Mouse (Mus musculus) kidney, embryonic 14.5 days (tissue): ENCODE results near the gene Lcn10. TPM values are rescaled to one million over a fixed set of nuclear protein-coding genes. Genes with fewer than 3 reads are reported as not detected.

Experiments used
- ATAC-seq: fragments of 200-750 bp; cut with Nextera tagmentation; 2 replicates; pipeline ENCODE4 v1.8.0; 2017; ENCODE audit warnings: moderate number of reproducible peaks, mild to moderate bottlenecking, moderate TSS enrichment, moderate library complexity; ENCODE audit not compliant: low FRiP score, low TSS enrichment
- H3K27ac ChIP-seq: fragments of 300-500 bp; sonication (generic); 2 replicates; pipeline ENCODE4 v1.5.1; 2014; ENCODE audit warnings: low read depth, mild to moderate bottlenecking, low read length, moderate library complexity, mixed read lengths
- H3K27me3 ChIP-seq: fragments of 300-500 bp; sonication (generic); 2 replicates; pipeline ENCODE4 v1.6.1; 2014; ENCODE audit warnings: mild to moderate bottlenecking, low read length; ENCODE audit not compliant: control insufficient read depth, insufficient read depth
- H3K36me3 ChIP-seq: fragments of 300-500 bp; sonication (generic); 2 replicates; pipeline ENCODE4 v1.6.1; 2014; ENCODE audit warnings: low read length, mixed read lengths; ENCODE audit not compliant: control insufficient read depth, insufficient read depth
- H3K4me1 ChIP-seq: fragments of 300-500 bp; sonication (generic); 2 replicates; pipeline ENCODE4 v1.6.1; 2014; ENCODE audit warnings: low read length, mixed read lengths; ENCODE audit not compliant: control insufficient read depth, insufficient read depth
- H3K4me2 ChIP-seq: fragments of 300-500 bp; sonication (generic); replicated peaks from 2 replicates; pipeline ENCODE4 v1.6.1; 2014; ENCODE audit warnings: low read depth, mild to moderate bottlenecking, low read length
- H3K4me3 ChIP-seq: fragments of 300-500 bp; sonication (generic); 2 replicates; pipeline ENCODE4 v1.5.1; 2014; ENCODE audit warnings: mild to moderate bottlenecking, low read length
- H3K9ac ChIP-seq: fragments of 300-500 bp; sonication (generic); 2 replicates; pipeline ENCODE4 v1.6.1; 2014; ENCODE audit warnings: low read depth, mild to moderate bottlenecking, low read length, moderate library complexity
- H3K9me3 ChIP-seq: fragments of 300-500 bp; sonication (generic); 2 replicates; pipeline ENCODE4 v1.6.1; 2016; ENCODE audit warnings: low read length; ENCODE audit not compliant: control insufficient read depth
- WGBS: fragments of 180-500 bp; shearing (Covaris S2); extraction: QIAGEN DNeasy Blood & Tissue Kit; methylation state at CpG from one replicate; pipeline ENCODE4 v1.1.7; 2014; 5-methylcytosine and 5-hydroxymethylcytosine counted together
- polyA plus RNA-seq: library from polyadenylated mRNA; unstranded; fragments of >200 nt; fragmentation: Nextera tagmentation; extraction: Ambion mirVana; gene quantifications from 2 replicates; pipeline ENCODE4 v1.2.1, GENCODE M21; 2014

Lcn10 gene
- polyA plus RNA-seq, 1 experiment from 2014 or later: not detected

GRCm38 (mm10) chr2:25660279-25660678 is 22.2 kb upstream of the Lcn10 start:
- H3K4me2 ChIP-seq: no peak overlapping the region
- ATAC-seq: no peak
- H3K9ac ChIP-seq: no peak overlapping the region
- no peaks in the 10 kb centered on the region for H3K9me3 ChIP-seq
- no peak overlapping the region for H3K27ac ChIP-seq
- H3K27me3 ChIP-seq: no peaks in the 10 kb centered on the region
- no peaks in the 10 kb centered on the region for H3K36me3 ChIP-seq
- 76% methylated on average over 8 of the region's 8 CpGs for WGBS
- no peak overlapping the region for H3K4me3 ChIP-seq
- H3K4me1 ChIP-seq: no peaks in the 10 kb centered on the region

GRCm38 (mm10) chr2:25661245-25661970 is 21.1 kb upstream of the Lcn10 start:
- 83% methylated on average over 6 of the region's 6 CpGs for WGBS
- H3K4me1 ChIP-seq: no peaks in the 10 kb centered on the region
- no peak overlapping the region for H3K4me3 ChIP-seq
- no peaks in the 10 kb centered on the region for H3K36me3 ChIP-seq
- H3K9me3 ChIP-seq: no peaks in the 10 kb centered on the region
- H3K27ac ChIP-seq: no peak overlapping the region
- H3K27me3 ChIP-seq: no peaks in the 10 kb centered on the region
- ATAC-seq: no peak
- no peak overlapping the region for H3K4me2 ChIP-seq
- no peak overlapping the region for H3K9ac ChIP-seq

DNA sequence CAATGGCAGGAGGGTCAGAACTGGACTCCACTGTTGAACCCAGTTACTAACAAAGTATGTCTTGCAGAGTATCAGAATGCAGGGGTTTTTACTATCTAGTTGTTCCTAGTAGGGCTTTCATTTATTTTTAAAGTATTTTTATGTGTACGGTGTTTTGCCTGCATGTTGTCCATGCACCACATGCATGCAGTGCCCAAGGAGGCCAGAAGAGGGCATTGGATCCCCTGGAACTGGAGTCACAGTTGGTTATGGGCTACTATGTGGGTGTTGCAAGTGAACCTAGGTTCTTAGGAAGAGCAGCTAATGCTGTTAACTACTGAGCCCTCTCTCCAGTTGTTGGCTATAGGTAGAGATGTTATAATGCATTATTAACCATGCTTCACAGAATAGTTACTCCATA is 19.0 kb upstream of the Lcn10 start:
- Histone ChIP-seq H3K9ac (no peak overlapping the region), H3K36me3 (no peaks in the 10 kb centered on the region), H3K4me3 (no peak overlapping the region), H3K4me2 (no peak overlapping the region), H3K4me1 (no peaks in the 10 kb centered on the region), H3K27me3 (no peaks in the 10 kb centered on the region), H3K9me3 (no peaks in the 10 kb centered on the region), H3K27ac (no peak overlapping the region)
- WGBS: 64% methylated on average over 1 of the region's 1 CpGs
- no peak for ATAC-seq

DNA sequence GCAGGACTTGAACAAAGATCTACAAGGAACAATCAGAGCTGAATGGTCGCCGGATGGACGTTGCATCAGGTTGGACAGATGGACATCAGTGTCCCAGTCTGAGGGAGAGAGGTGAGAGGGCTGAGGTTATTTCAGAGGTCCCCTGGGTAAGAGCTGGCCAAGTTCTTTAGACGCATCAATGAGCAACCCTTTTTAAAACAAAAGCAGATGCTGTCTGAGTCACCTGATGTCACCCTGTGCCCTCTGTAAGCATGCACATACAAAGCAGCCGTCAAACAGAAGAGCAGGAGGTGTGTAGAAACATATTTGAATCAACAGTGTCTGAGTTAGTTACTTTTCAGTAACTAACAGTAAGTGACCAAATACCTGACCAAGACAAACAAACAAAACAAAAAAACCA is 18.4 kb upstream of the Lcn10 start:
- no peak overlapping the region for H3K27ac ChIP-seq
- no peaks in the 10 kb centered on the region for H3K4me1 ChIP-seq
- no peaks in the 10 kb centered on the region for H3K27me3 ChIP-seq
- H3K9ac ChIP-seq: no peak overlapping the region
- H3K36me3 ChIP-seq: no peaks in the 10 kb centered on the region
- no peaks in the 10 kb centered on the region for H3K9me3 ChIP-seq
- no peak for ATAC-seq
- H3K4me2 ChIP-seq: no peak overlapping the region
- no peak overlapping the region for H3K4me3 ChIP-seq
- 81% methylated on average over 5 of the region's 5 CpGs for WGBS

DNA sequence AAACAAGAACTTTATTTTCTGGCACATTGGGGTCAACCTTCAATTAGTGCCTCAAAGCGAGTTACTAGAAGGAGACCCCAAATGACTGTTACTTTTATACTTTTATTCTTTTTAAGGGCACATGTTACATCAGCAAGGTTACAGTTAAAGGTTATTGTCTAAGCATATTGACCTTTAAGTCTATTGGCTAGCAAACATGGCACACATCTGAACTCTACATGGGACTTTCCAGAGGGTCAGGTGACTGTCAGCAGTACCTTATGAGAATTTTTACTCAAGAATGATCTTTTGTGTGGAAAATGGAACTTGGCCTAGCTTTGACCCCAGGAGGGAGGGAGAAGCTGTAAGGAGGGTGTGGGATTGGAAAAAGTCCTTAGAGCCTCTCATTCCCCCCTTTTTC is 16.0 kb upstream of the Lcn10 start:
- no peak for ATAC-seq
- no peak overlapping the region for H3K4me3 ChIP-seq
- H3K4me1 ChIP-seq: no peaks in the 10 kb centered on the region
- WGBS: 66% methylated on average over 1 of the region's 1 CpGs
- no peak overlapping the region for H3K9ac ChIP-seq
- no peak overlapping the region for H3K4me2 ChIP-seq
- H3K27ac ChIP-seq: no peak overlapping the region
- no peaks in the 10 kb centered on the region for H3K36me3 ChIP-seq
- no peaks in the 10 kb centered on the region for H3K27me3 ChIP-seq
- H3K9me3 ChIP-seq: no peaks in the 10 kb centered on the region

DNA sequence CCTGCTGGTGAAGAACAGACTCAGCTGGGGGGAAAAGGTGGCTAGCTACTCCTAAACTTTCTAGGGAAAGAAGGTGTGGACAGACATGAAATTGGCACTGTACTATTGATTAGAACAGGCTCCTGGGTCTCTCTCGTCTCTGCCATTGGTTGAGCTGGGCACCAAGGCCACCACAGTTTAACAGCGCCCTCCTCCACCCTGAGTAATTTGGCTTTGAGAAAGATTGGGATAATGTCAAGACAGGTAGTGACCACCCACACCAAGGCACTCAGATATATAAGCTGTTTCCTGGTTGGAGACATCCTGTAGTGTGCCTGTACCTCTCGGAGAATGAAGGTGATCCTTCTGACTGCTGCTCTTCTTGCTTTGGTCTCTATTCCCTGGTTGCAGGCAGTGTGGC is 6.0 kb upstream of the Lcn10 start, which contains the start of gene Lcn6:
TSS of gene Lcn6 (plus strand) at position 301 of the 400 bp plus-strand sequence.
- 89% methylated on average over 3 of the region's 3 CpGs for WGBS
- no peaks in the 10 kb centered on the region for H3K9me3 ChIP-seq
- no peaks in the 10 kb centered on the region for H3K27me3 ChIP-seq
- H3K4me3 ChIP-seq: no peak within 1 kb of the TSS
- H3K9ac ChIP-seq: no peak within 1 kb of the TSS
- H3K27ac ChIP-seq: no peak within 1 kb of the TSS
- no peaks in the 10 kb centered on the region for H3K36me3 ChIP-seq
- no peak for ATAC-seq
- no peak within 1 kb of the TSS for H3K4me2 ChIP-seq
- no peaks in the 10 kb centered on the region for H3K4me1 ChIP-seq

GRCm38 (mm10) chr2:25679559-25679958 is 3.0 kb upstream of the Lcn10 start:
- Histone ChIP-seq H3K4me3 (no peak overlapping the region), H3K27ac (no peak overlapping the region), H3K27me3 (no peaks in the 10 kb centered on the region), H3K36me3 (no peaks in the 10 kb centered on the region), H3K4me1 (no peaks in the 10 kb centered on the region), H3K9ac (no peak overlapping the region), H3K4me2 (no peak overlapping the region), H3K9me3 (no peaks in the 10 kb centered on the region)
- WGBS: 86% methylated on average over 6 of the region's 6 CpGs
- no peak for ATAC-seq

- Histone ChIP-seq H3K4me3 (no peak overlapping the region), H3K36me3 (no peaks in the 10 kb centered on the region), H3K9me3 (no peaks in the 10 kb centered on the region), H3K9ac (no peak overlapping the region), H3K27ac (no peak overlapping the region), H3K27me3 (no peaks in the 10 kb centered on the region), H3K4me2 (no peak overlapping the region), H3K4me1 (no peaks in the 10 kb centered on the region)
- no peak for ATAC-seq
- 69% methylated on average over 4 of the region's 4 CpGs for WGBS
Measured at GRCm38 (mm10) chr2:25686941-25687340, 4.4 kb downstream of the Lcn10 start.

- H3K4me3 ChIP-seq: no peak overlapping the region
- H3K9me3 ChIP-seq: no peaks in the 10 kb centered on the region
- H3K4me2 ChIP-seq: no peak overlapping the region
- H3K4me1 ChIP-seq: no peaks in the 10 kb centered on the region
- ATAC-seq: no peak
- H3K9ac ChIP-seq: no peak overlapping the region
- no peaks in the 10 kb centered on the region for H3K36me3 ChIP-seq
- H3K27me3 ChIP-seq: no peaks in the 10 kb centered on the region
- H3K27ac ChIP-seq: no peak overlapping the region
Measured at GRCm38 (mm10) chr2:25694605-25695004, 12.1 kb downstream of the Lcn10 start.
